In genomic region chr17:48519046-48519445, GRCm38 (mm10) we compare ENCODE assay signal across 18 mouse cellular contexts.
"Had no signal": no experiment of that assay in that cellular context is flagged by ENCODE, and none has a peak within 500 bp of the region (broad histone marks: within the 10 kb centered on the region; RNA-seq: fewer than 3 reads in every experiment).

No protein-coding gene starts in this region.

- DNase-seq: kidney, postnatal 10 days; kidney, postnatal 36 days; layer of hippocampus, postnatal 36 days; liver, embryonic 13.5 days; lung, adult 2 months; lung, postnatal 14 days; lung, postnatal 4 days; midbrain, embryonic 14.5 days; right cerebral cortex, adult 18-20 months; right cerebral cortex, postnatal 14 days; right cerebral cortex, postnatal 4 days; thymus, adult 2 months; thymus, postnatal 14 days; thymus, postnatal 4 days had no signal

- H3K27ac ChIP-seq: kidney, embryonic 15.5 days; left cerebral cortex, adult 2 months; liver, embryonic 13.5 days; stomach, postnatal 0 days had no signal

- H3K4me2 ChIP-seq: kidney, embryonic 15.5 days; liver, embryonic 13.5 days; midbrain, embryonic 11.5 days had no signal

- H3K9ac ChIP-seq: kidney, embryonic 15.5 days; liver, embryonic 13.5 days had no signal

- H3K4me3 ChIP-seq: kidney, embryonic 15.5 days; left cerebral cortex, adult 2 months; liver, embryonic 13.5 days had no signal

- H3K9me3 ChIP-seq: kidney, embryonic 15.5 days; liver, embryonic 13.5 days had no signal

- H3K4me1 ChIP-seq: liver, embryonic 13.5 days had no signal

- H3K27me3 ChIP-seq: kidney, embryonic 15.5 days; liver, embryonic 13.5 days had no signal

- H3K36me3 ChIP-seq: kidney, embryonic 15.5 days; liver, embryonic 13.5 days had no signal
